Mouse (Mus musculus) fibroblast of lung, adult 2 months (primary cell): ENCODE measurements around the gene Abcc9.

ENCODE experiments used
- DNase-seq: peaks from one replicate; pipeline ENCODE4 v3.0.0-alpha.2; 2011; ENCODE audit warnings: low read depth

Abcc9 gene

DNA sequence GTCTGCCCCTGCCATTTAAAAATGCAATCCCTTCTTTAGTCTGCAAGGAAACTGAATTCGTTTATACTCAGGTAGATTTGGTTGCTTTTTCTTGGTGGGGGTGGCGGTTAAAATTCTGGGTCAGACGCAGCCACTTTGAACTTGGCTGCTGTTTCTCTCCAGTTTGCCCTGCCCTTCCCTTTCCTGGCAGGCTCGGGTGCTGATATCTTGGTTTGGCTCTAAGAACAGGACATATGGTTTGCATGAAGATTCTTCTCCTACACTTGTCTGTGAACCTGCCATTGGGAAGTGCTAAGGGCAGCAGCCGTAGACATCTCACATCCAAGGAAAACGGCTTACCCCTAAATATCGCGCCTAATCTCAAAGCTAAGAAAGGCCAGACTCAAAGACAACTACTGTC lies 89.7 kb downstream of the Abcc9 start:
- no peak for DNase-seq

DNA sequence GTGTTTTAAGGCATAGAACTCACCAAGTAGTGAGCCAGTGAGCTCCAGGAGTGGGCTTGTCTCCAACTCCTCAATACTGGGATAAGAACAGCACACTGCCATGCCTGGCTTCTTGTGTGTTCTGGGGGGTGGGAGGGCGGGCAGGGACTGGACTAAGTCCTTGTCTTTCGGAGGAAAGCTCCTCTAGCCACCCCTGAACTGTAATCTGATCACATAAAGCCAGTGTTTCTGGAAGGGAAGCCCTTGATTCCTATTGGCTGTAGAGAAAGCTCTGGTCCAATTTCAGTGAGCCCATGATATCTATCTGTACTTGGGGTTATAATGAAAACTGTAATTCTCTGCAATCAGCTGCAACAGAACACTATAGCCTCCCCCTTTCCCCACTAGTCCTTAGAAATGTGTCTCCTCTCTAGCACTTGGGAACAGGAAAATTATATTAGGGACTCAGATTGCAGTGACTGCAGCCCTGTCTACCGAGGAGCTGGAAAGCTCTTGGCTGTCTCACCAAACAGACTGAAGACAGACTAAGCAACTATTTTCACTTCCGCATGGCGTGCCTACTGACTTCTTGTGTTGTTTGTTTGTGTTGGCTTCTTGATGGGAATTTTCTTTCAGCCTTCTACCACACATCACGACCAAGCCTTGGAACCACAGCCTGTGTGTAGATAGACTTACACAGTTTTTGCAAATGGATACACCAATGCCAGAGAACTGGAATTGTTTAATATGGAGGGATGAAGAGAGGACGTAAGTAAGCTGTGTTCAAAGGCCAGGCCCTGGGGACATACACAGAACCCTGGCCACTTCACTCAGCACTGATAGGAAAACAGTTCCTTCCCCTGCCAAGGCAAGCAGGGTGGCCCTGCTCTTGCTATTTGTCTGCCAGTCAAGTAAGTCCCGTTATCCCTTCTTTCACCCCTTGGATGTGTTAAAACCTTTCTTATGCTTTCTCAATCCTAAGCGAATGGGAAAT lies 92.4 kb downstream of the Abcc9 start:
- no peak for DNase-seq

DNA sequence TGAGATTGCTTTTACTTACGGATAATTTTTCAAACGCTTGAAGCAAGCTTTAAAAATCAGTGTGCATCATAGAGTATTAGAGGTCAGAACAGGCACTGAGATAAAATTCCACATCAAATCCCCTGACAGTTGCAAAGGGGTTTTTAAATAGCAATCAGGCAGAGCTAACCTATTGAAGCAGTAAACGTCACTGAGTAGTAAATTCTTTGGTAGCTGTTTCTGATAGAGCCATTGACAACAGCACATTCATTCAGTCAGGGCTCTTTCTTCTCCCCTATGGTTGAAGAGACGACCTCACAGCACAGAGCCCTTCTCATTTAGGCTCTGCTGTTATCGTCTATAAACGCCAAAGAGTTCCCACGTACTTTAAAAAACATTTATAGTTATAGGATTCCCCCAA lies 95.0 kb downstream of the Abcc9 start:
- DNase-seq = no peak

DNA sequence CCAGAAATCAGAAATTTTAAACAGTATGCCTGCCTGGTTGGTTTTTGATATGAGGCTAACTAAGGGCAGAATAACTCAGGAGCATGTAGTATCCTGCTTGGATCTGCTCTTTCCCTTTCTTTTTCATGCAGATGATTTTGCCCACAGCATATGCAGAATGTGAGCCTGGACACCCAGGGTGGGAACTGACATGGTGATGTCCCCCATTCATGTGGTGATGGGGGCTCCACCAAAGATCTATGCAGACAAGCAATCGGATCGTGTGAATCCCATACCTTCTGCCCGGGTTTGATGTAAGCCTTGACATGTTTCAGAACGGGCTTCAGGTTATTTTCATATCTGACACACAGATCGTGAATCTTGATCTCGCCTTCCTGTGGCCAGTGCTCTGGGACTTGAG lies 99.3 kb downstream of the Abcc9 start:
- no peak for DNase-seq

DNA sequence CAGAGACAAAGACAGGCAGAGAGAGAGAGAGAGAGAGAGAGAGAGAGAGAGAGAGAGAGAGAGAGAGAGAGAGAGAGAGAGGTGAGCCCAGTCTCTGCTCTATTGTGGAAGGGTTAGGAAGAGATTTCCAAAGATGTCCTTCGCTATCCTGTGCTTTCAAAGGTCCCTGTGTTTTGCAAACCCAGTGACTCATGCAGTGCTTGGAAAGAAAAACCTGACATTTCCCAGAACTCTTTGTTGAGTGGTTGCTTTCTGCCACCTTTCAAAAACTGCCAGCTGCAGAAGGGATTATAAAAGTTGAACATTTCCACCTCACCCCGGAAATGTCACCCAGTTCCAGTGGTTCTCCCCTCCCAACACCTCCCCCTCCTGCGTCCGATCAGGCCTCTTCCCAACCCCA lies 123.3 kb downstream of the Abcc9 start:
- no peak for DNase-seq

DNA sequence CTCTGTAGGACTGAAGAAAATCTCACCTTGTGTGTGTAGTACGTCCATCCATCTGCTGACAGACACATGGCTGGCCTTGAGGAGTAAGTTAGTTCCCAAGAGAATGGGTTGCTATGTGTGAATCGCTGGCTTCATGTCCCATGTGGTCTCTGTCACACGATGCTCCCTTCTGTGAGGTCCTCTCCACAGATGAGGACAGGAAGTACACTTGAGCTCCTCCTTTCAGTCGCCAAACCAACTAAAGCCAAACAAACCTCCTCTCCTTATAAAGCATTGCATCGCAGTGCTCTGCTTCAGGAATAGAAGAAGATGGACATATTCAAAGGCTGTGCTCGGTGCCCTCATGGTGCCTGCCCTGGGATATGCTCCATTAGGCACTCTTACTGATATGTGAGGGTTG lies 124.3 kb downstream of the Abcc9 start:
- no peak for DNase-seq

DNA sequence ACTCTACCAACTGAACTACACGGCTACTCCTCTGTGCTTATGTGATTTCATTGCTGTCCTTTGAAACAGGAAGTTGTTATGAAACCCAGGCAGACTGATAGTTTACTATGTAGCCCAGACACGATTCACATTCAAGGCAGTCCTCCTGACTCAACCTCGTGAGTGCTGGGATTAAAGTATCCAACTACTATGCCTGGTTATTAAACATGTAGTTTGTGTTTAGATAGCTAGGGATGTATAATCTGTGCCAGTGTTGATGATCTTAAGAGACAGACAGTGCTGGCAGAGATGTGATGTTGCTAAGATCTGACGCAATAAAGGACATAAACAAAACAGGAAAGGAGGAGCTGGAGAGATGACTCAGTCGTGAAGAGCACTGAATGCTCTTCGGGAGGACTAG lies 129.2 kb downstream of the Abcc9 start:
- DNase-seq = no peak

DNA sequence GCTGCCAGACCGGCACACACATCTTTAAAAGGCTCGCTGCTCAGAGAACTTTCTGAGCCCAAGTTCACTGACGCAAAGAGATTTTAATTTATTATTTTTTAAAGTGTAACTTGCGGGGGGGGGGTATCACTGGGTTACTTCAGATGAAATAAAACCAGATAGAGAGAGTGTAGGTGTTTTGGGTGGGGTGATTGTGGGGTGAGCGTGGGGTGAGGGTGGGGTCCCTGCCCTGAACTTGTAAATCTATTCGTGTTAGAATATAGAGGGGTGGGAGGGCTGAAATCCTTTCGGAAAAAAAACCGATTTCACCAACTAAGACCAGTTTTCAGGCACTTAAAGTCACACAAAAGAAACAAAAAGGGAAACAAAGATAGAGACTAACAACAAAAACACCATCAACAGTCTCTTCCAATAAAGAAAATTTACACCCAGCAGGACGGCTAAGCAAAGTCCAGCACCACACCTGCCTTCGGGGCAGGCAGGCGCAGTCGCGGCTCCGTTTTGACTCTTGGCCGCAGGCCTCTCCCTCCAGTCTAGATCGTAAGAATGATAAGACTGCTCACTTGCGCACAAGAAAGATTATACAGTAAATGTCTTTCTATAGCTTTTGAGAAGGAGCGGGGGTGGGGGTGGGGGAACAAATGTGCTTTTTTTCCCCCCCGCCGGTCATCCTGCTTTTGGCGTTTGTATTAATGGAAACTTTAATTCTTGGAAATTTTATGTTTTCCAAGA lies 130.3 kb downstream of the Abcc9 start:
- DNase-seq = no peak

DNA sequence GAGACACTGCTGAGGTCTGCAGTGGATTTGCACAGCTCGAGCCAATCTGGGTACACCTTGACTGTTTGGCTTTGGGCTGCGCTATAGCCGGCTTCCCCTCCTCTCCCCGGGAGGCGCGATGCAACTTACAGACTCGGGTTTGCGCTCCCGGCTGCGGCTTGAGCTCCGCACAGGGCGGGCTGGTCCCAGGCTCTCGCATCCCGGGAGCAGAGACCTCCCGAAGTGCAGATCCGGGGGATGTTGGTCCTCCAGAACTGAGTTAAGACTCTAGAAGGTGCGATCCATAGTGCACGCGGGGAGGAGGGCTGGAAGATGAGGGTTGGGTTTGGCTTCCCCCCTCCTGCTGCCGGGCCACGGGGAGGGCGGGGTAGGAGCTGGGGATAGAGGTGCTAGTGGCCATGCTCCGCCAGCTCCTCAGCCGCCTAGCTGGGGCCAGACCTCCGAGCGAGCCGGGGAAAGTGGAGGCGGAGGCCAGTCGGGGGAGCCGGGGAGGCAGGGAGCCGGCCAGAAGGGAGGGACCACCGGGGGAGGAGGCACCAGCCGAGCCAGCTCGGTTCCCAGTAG lies 131.0 kb downstream of the Abcc9 start, which contains the start of gene Kcnj8:
TSS of gene Kcnj8 (minus strand) at position 560 of the 564 bp plus-strand sequence.
- no peak for DNase-seq

DNA sequence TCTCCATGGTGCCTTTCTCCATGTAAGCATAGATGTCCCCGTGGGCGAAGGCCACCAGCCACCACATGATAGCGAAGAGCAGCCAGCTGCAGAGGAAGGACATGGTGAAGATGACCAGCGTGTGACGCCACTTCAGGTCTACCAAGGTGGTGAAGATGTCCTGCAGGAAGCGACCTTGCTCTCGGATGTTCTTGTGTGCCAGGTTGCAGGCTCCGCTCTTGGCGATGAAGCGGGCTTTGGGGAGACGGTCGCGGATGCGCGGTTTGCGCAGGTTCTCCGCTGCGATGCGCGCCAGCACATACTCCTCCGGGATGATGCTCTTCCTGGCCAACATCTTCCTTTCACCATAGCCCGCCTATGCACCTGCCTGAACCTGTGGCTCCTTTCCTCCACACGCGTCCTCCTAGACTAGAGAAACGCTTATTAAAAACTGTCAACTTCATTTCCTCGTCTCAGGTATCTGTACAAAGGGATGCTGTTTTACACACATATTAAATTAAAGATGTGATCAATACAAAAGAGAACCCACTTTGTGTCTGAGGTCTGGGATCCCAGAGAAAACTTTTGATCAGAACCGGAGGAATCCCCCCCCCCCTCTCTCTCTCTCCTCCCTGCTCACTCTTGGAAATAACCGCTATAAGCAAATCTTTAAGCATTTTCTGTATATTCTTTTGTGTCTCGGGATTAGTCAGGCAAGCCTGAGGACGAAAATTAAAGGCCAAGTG lies 131.9 kb downstream of the Abcc9 start:
- DNase-seq = no peak

DNA sequence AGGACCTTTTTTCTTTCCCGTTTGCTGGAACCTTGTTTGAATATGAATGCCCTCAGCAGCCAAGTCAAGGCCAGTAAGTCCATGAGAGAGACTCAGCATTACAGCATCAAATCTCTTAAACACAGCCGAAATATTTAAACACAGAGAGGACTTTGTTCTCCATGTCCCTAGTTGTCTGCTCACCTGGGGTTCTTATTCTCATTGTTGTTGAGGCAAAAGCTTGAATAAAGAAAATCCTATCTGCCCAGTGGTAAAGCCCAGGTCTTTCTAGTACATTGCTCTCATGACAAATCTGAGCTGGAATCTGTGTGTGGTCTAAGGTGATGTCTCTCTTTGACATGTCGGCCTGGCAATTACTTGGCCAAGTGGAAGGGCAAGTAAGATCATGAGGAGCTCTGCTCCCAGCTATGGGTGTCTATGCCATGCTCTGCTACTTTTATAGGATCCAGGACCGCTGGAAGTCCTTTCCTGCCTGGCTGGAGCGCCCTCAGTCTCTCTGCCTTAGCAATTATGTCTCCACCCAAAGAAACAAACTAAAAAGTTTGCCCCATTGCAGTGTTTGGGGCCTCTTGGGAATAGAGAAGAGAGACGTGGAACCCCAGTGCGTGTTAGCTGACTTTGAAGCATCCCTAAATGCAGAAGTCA lies 133.3 kb downstream of the Abcc9 start:
- DNase-seq = no peak

DNA sequence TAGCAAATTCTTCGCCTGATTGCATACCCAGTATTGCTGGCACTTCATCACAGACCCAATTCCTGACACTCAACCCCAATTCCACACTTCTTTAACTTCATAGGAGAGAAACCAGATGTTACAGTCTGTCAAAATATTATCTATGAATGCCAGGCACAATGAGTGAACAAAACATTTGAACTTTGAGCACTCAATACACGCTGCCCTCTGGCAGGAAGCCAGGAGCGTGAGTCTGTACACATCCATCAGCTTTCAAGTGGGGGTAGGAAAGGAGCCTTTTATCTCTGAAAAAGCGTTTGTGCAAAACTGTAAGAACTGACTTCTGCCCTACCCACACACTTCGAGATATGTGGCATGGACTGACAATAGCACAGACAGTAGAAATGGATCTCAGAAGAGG lies 134.7 kb downstream of the Abcc9 start:
- no peak for DNase-seq

DNA sequence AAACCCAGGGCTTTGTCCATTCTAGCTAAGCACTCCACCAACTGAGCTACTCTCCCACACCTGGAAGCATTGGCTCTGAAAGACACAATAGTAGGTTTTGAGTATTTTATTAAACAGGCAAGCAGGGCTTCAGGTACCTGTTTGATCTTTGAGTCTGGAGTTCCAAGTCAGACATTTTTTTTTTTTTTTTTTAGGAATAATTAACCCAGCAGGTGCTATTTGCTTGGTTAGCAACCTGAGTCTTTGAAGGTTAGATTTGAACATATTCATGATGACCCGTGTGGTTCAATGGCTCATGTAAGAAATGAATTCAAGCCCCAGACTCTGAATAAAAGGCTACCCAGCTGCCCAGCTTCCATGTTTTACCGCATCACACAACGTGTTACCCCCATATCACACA lies 137.4 kb downstream of the Abcc9 start:
- DNase-seq = no peak

DNA sequence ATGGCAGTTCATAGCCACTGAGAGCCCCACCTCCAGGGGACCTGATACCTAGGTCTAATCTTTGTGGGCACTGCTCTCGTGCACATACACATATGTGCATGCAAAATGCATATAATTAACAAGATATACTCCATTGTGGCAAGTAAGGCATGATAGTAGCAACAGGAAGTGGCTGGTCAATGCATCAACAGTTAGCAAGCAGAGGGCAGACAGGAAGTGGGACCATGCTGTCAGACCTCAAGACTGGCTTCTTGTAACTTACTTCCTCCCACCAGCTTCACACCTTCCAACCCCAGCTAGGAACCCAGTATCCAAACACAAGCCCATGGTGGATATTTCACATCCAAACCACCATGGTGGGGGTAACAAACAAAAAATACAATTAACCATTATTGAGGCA lies 141.0 kb downstream of the Abcc9 start:
- no peak for DNase-seq

DNA sequence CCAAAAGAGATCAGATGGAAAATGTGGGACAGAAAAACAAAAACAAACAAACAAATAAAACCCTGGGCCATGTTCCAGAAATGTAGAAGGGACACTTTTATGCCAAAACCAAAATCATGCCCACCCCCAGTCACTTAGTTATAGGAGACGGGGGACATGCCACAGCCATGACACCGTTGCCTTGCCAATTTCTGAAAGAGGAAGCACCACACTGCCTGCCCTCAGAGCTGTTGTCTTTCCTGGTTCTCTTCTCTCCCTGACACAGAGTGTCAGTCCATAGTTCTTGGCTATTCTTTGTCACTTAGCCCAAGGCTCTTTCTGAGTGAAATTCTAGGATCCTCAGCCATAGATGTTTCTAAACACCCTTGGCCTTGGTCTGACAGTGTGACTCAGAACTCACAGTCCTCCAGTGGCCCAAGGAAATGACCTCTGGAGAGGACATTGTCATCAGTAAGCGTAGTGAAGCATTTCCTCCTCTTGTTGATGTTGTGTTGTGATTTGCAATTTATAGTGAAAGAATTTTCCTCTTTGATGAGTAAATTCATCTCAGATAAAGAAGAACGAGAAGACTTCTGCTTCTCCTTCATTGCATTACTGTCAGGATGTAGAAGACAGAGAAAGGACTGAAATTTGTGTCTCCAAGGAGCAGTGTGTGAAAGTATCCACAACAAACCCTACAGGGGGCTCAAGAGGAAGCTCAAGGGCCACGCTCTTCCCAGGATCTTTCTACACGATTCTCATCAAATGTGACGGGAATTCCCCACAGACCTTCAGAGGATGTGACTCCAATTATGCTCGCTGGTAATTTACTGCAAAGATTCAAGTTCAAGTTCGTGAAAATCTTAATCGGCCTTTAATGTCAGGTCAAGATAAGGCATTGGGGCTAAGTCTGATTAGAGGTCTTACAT lies 143.1 kb downstream of the Abcc9 start:
- no peak for DNase-seq

DNA sequence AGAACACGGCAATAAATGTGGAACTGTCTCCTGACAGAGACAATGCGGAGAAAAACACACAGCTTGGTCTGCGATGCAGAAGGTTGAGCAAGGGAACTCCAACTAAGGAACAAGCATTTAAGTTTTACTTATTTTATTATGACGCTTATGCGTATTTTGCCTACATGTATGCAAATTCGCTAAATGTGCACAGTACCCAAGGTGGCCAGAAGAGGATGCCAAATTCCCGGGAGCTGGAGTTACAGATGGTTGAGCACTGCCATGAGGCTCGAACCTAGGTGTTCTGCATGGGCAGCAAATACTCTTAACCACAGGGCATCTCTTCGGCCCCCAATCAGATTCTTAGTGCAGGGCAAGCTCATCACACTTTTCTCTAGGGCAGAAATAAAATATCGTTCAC lies 144.0 kb downstream of the Abcc9 start:
- DNase-seq = no peak

DNA sequence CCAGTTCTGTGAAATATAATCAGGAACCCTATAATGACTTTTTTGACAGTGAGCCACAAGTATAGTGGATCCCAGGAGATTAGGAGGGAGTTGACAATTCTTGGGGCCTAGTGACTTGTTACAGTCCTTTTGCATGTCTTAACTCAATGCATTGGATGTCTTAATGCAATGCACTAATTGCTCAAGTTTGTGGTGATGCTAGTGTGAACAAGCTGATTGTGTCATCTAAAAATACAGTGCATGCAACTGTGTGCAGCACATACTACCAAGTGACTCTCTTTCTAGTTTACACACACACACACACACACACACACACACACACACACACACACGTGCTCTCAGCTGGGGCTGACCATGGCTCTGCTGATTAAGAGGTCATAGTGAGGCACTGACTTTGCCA lies 146.1 kb downstream of the Abcc9 start:
- no peak for DNase-seq

DNA sequence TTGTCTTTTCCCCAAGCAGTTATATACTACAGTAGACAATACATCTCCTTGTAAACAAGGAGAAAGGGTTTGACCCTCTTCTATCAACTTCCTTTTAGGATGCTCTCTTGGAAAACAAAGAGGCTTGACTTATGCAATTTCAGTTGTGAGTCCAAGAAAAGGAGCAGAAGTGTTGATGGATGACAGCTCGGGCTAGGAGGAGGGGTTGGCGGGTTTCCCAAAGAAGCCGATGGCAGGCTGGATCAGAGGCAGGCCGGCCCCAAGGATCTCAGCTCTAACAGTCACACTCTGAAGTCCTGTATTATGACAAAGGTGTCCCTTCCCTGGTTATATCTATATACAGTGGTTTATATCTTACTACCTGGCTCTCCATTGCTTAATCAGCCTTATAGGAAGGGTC lies 150.6 kb downstream of the Abcc9 start:
- no peak for DNase-seq

DNA sequence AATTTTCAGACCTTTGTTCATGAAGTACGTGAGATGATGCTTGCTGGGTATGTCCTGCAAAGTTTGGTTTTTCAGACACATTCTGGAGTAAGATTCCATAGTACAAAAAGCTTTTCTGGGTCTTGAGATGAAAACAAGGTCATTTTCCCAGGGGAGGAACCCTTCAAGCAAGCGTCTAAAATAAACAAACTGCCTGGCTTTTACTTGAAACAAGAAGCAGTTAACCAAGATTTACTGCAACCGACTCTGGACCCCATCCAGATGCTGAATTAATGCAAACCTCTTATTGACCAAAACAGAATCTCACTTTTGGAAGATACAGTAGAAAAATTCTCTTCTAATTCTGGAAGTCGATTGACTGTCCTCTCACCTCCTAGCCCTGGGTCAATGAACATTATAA lies 151.2 kb downstream of the Abcc9 start:
- DNase-seq = no peak

DNA sequence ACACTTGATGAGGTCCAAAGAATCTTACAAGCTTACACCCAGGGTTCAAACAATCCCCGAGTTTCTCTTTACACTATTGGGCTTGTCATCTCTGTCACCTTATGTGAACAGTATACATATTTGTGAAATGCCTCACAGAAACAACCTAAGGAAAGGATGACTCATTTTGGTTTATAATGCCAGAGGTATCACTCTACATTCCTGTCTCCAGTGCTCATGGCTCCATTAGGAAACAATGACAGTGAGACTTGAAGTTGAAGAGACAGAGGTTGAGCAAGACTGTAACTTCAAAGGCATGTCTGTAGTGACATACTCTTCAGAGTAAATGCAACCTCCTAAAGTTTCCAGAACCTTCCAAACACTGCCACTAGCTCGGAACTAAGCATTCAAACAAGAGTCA lies 153.7 kb downstream of the Abcc9 start:
- no peak for DNase-seq

DNA sequence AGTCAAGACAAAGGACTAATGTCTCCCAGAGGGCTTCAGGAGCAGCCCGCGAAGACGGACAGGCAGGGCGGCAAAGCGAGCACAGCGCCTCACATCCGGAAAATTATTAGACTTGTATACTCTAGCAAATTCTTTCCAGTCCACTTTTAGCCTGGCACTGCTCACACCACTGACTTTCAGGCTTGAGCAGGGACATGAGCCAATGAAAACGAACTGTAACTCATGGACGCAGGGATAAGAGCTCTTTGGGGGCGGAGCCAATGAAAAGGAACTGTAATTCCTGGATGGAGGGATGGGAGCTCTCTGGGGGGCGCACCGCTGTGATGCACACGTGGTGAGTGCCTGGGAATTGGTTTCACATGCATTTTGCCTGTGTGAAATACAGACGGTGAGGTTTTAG lies 157.0 kb downstream of the Abcc9 start:
- DNase-seq = peak; percentile 2
